Mouse (Mus musculus): ENCODE measurements around the gene Kcnk2.

- no peak for TF ChIP-seq CTCF (conservative IDR thresholded peaks at IDR 0.05; ENCODE audit: low read length)
- no peak for TF ChIP-seq NANOG (IDR thresholded peaks at IDR 0.05; ENCODE audit: borderline replicate concordance, low read length)
Observed at GRCm38 (mm10) chr1:189353887-189354286, 48.2 kb downstream of the Kcnk2 start.

All from E14TG2a.4 (cell line).